Comparison of ENCODE assay signal across 17 mouse cellular contexts in genomic region chr7:78660832-78661231, GRCm38 (mm10).
DNase-seq lines count a peak whose midpoint lies in the region; ATAC-seq lines count a peak whose summit lies in the region.
"Had no signal": no experiment of that assay in that cellular context is flagged by ENCODE, and none has a peak within 500 bp of the region (broad histone marks: within the 10 kb centered on the region; RNA-seq: fewer than 3 reads in every experiment).

No protein-coding gene starts in this region.

- H3K27ac ChIP-seq in liver, embryonic 12.5 days: no peak overlapping the region
- H3K27ac ChIP-seq: heart, adult 2 months; hindbrain, embryonic 14.5 days; liver, embryonic 15.5 days; midbrain, embryonic 12.5 days had no signal

- no peak overlapping the region for H3K4me3 ChIP-seq in liver, embryonic 12.5 days
- H3K4me3 ChIP-seq: heart, adult 2 months; liver, embryonic 15.5 days; midbrain, embryonic 12.5 days had no signal

- WGBS in liver, embryonic 12.5 days (ENCODE audit: insufficient replicate concordance): 77% methylated on average over 7 of the region's 7 CpGs

- H3K36me3 ChIP-seq in liver, embryonic 12.5 days: no peaks in the 10 kb centered on the region
- H3K36me3 ChIP-seq: liver, embryonic 15.5 days; midbrain, embryonic 12.5 days had no signal

- H3K27me3 ChIP-seq in liver, embryonic 12.5 days (replicated peaks): no peaks in the 10 kb centered on the region
- H3K27me3 ChIP-seq: liver, embryonic 15.5 days; midbrain, embryonic 12.5 days had no signal

- H3K9ac ChIP-seq in liver, embryonic 12.5 days: no peak overlapping the region
- H3K9ac ChIP-seq: hindbrain, embryonic 14.5 days; liver, embryonic 15.5 days; midbrain, embryonic 12.5 days had no signal

- H3K4me1 ChIP-seq in liver, embryonic 12.5 days: no peaks in the 10 kb centered on the region
- H3K4me1 ChIP-seq: liver, embryonic 15.5 days had no signal

- DNase-seq in layer of hippocampus, adult 18-20 months (ENCODE audit: low spot score in 2 of 2): peak; percentile 11 to 34
- no peak for DNase-seq in layer of hippocampus, adult 9-10 months (ENCODE audit: low spot score)
- peak; percentile 80 for DNase-seq in brain, adult 2 months (ENCODE audit: low read depth, low spot score)
- DNase-seq in left cerebral cortex, adult 8-10 months (ENCODE audit: low spot score in 2 of 2): peak; percentile 23 to 76
- peak; percentile 72 for DNase-seq in right cerebral cortex, postnatal 25 days
- no peak for DNase-seq in thymus, adult 18-20 months
- DNase-seq: cerebellum, postnatal 36 days; heart, adult 2 months; kidney, postnatal 14 days; lung, postnatal 4 days; thymus, postnatal 36 days had no signal

- no peaks in the 10 kb centered on the region for H3K9me3 ChIP-seq in liver, embryonic 12.5 days (replicated peaks)
- H3K9me3 ChIP-seq: liver, embryonic 15.5 days; midbrain, embryonic 12.5 days had no signal

- ATAC-seq in megakaryocyte, adult 5-6 weeks (ENCODE audit: poor library complexity, severe bottlenecking): no peak
- ATAC-seq in liver, embryonic 12.5 days: no peak
- ATAC-seq: intestine, postnatal 0 days had no signal

- no peak overlapping the region for H3K4me2 ChIP-seq in liver, embryonic 12.5 days
- H3K4me2 ChIP-seq: hindbrain, embryonic 14.5 days; liver, embryonic 15.5 days; midbrain, embryonic 12.5 days had no signal

Comparison
In these comparisons a context has a peak if more than half of its experiments do, and no peak if none do; other contexts are left out.
1. DNase-seq: peak in layer of hippocampus, adult 18-20 months (2 of 2), brain, adult 2 months (single experiment), left cerebral cortex, adult 8-10 months (2 of 2) and right cerebral cortex, postnatal 25 days (single experiment); none in layer of hippocampus, adult 9-10 months (single experiment) and thymus, adult 18-20 months (0 of 2).